Mouse (Mus musculus) intestine, embryonic 16.5 days (tissue): ENCODE measurements around the gene Eme2. TPM values are rescaled to one million over a fixed set of nuclear protein-coding genes. Genes with fewer than 3 reads are reported as not detected.
A peak's percentile ranks its signal among the peaks of the same experiment; 100 is the strongest.

Experiments used
- ATAC-seq: fragments of 200-750 bp; cut with Nextera tagmentation; 2 replicates; pipeline ENCODE4 v1.8.0; 2017; ENCODE audit warnings: moderate TSS enrichment, moderate library complexity
- H3K27ac ChIP-seq: fragments of 300-500 bp; sonication (generic); 2 replicates; pipeline ENCODE4 v1.5.1; 2014; ENCODE audit warnings: mild to moderate bottlenecking, low read length
- H3K27me3 ChIP-seq: fragments of 300-500 bp; sonication (generic); replicated peaks from 2 replicates; pipeline ENCODE4 v1.6.1; 2014; ENCODE audit warnings: low read length, control low read depth, mixed read lengths; ENCODE audit not compliant: control insufficient read depth, insufficient read depth
- H3K36me3 ChIP-seq: fragments of 300-500 bp; sonication (generic); 2 replicates; pipeline ENCODE4 v1.6.1; 2014; ENCODE audit warnings: low read length, control low read depth; ENCODE audit not compliant: control insufficient read depth, insufficient read depth
- H3K4me1 ChIP-seq: fragments of 300-500 bp; sonication (generic); 2 replicates; pipeline ENCODE4 v1.6.1; 2014; ENCODE audit warnings: low read length, control low read depth, mixed read lengths; ENCODE audit not compliant: control insufficient read depth, insufficient read depth
- H3K4me2 ChIP-seq: fragments of 300-500 bp; sonication (generic); 2 replicates; pipeline ENCODE4 v1.6.1; 2014; ENCODE audit warnings: low read depth, low read length, control low read depth
- H3K4me3 ChIP-seq: fragments of 300-500 bp; sonication (generic); 2 replicates; pipeline ENCODE4 v1.5.1; 2014; ENCODE audit warnings: mild to moderate bottlenecking, low read length
- H3K9ac ChIP-seq: fragments of 300-500 bp; sonication (generic); 2 replicates; pipeline ENCODE4 v1.6.1; 2014; ENCODE audit warnings: low read depth, low read length
- H3K9me3 ChIP-seq: fragments of 300-500 bp; sonication (generic); 2 replicates; pipeline ENCODE4 v1.6.1; 2016; ENCODE audit warnings: low read length, control low read depth; ENCODE audit not compliant: control insufficient read depth
- WGBS: fragments of 180-500 bp; shearing (Covaris S2); extraction: QIAGEN DNeasy Blood & Tissue Kit; methylation state at CpG from one replicate; pipeline ENCODE4 v1.1.7; 2014; 5-methylcytosine and 5-hydroxymethylcytosine counted together
- polyA plus RNA-seq: library from polyadenylated mRNA; unstranded; fragments of >200 nt; fragmentation: Nextera tagmentation; extraction: Ambion mirVana; gene quantifications from 2 replicates; pipeline ENCODE4 v1.2.1, GENCODE M21; 2015

Gene Eme2
- polyA plus RNA-seq, 1 experiment from 2014 or later: 33.0 TPM

GRCm38 (mm10) chr17:24891321-24891720 lies 3.6 kb downstream of the Eme2 start:
- no peak for ATAC-seq
- Histone ChIP-seq H3K9me3 (no peaks in the 10 kb centered on the region), H3K4me2 (no peak overlapping the region), H3K27ac (no peak overlapping the region), H3K4me1 (peaks cover 25% of the 10 kb centered on the region), H3K9ac (no peak overlapping the region), H3K27me3 (no peaks in the 10 kb centered on the region), H3K36me3 (peaks cover 28% of the 10 kb centered on the region), H3K4me3 (no peak overlapping the region)
- WGBS: 87% methylated on average over 13 of the region's 13 CpGs

- Histone ChIP-seq H3K27ac (no peak overlapping the region), H3K9ac (0 out of 2 replicates have a peak overlapping the region, but pooled peaks have one; percentile 3), H3K4me3 (no peak overlapping the region), H3K4me2 (no peak overlapping the region), H3K36me3 (peaks cover 28% of the 10 kb centered on the region), H3K9me3 (no peaks in the 10 kb centered on the region), H3K27me3 (no peaks in the 10 kb centered on the region), H3K4me1 (peaks cover 21% of the 10 kb centered on the region)
- WGBS: 87% methylated on average over 19 of the region's 19 CpGs
- ATAC-seq: no peak
Observed at GRCm38 (mm10) chr17:24890151-24891092, 4.5 kb downstream of the Eme2 start.

GRCm38 (mm10) chr17:24888862-24889261 lies 6.0 kb downstream of the Eme2 start:
- Histone ChIP-seq H3K27me3 (no peaks in the 10 kb centered on the region), H3K4me2 (no peak overlapping the region), H3K9ac (no peak overlapping the region), H3K4me1 (peaks cover 24% of the 10 kb centered on the region), H3K36me3 (peaks cover 28% of the 10 kb centered on the region), H3K9me3 (no peaks in the 10 kb centered on the region), H3K27ac (no peak overlapping the region), H3K4me3 (no peak overlapping the region)
- WGBS: 79% methylated on average over 3 of the region's 3 CpGs
- no peak for ATAC-seq

- Histone ChIP-seq H3K27me3 (no peaks in the 10 kb centered on the region), H3K9ac (peak overlapping the region; percentile 88), H3K36me3 (peaks cover 21% of the 10 kb centered on the region; the same call in 1 of the 2 replicates), H3K27ac (no peak overlapping the region), H3K4me3 (peak overlapping the region; percentile 90), H3K4me2 (peak overlapping the region; percentile 95), H3K9me3 (no peaks in the 10 kb centered on the region), H3K4me1 (peaks cover 20% of the 10 kb centered on the region)
- 60% methylated on average over 18 of the region's 18 CpGs for WGBS
- ATAC-seq: no peak
Observed at GRCm38 (mm10) chr17:24887291-24888080, 7.4 kb downstream of the Eme2 start.

- Histone ChIP-seq H3K9ac (peak overlapping the region; percentile 88), H3K4me2 (peak overlapping the region; percentile 95), H3K27me3 (no peaks in the 10 kb centered on the region), H3K36me3 (peaks cover 16% of the 10 kb centered on the region; the same call in 1 of the 2 replicates), H3K27ac (peak overlapping the region; percentile 20; the same call in 1 of the 2 replicates), H3K4me3 (peak overlapping the region; percentile 90), H3K9me3 (no peaks in the 10 kb centered on the region), H3K4me1 (peaks cover 20% of the 10 kb centered on the region)
- WGBS: under 1% methylated on average over 18 of the region's 18 CpGs
- peak; percentile 23 for ATAC-seq
Observed at GRCm38 (mm10) chr17:24886932-24887271, 8.0 kb downstream of the Eme2 start.

- H3K4me2 ChIP-seq: peak within 1 kb of the TSS; percentile 95
- peak; percentile 97 for ATAC-seq
- peaks cover 20% of the 10 kb centered on the region for H3K4me1 ChIP-seq
- peak within 1 kb of the TSS; percentile 88 for H3K9ac ChIP-seq
- H3K36me3 ChIP-seq: peaks cover 14% of the 10 kb centered on the region; the same call in 1 of the 2 replicates
- no peaks in the 10 kb centered on the region for H3K9me3 ChIP-seq
- WGBS: under 1% methylated on average over 69 of the region's 69 CpGs
- H3K27ac ChIP-seq: peak within 1 kb of the TSS; percentile 20; the same call in 1 of the 2 replicates
- peak within 1 kb of the TSS; percentile 90 for H3K4me3 ChIP-seq
- no peaks in the 10 kb centered on the region for H3K27me3 ChIP-seq
Observed at GRCm38 (mm10) chr17:24886134-24886931, 8.6 kb downstream of the Eme2 start, which contains the start of the genes Nubp2 and Spsb3. Gene Nubp2, minus strand, starts transcription at chr17:24886349. Gene Spsb3, plus strand, starts transcription at chr17:24886643.

- H3K36me3 ChIP-seq: peaks cover 8% of the 10 kb centered on the region; the same call in 1 of the 2 replicates
- ATAC-seq: no peak
- H3K27ac ChIP-seq: no peak overlapping the region
- 24% methylated on average over 22 of the region's 22 CpGs for WGBS
- H3K27me3 ChIP-seq: no peaks in the 10 kb centered on the region
- H3K9ac ChIP-seq: peak overlapping the region; percentile 79
- peak overlapping the region; percentile 88 for H3K4me2 ChIP-seq
- no peaks in the 10 kb centered on the region for H3K9me3 ChIP-seq
- peaks cover 20% of the 10 kb centered on the region for H3K4me1 ChIP-seq
- H3K4me3 ChIP-seq: peak overlapping the region; percentile 85
Observed at GRCm38 (mm10) chr17:24885356-24886133, 9.3 kb downstream of the Eme2 start.

GRCm38 (mm10) chr17:24884391-24884790 lies 10.5 kb downstream of the Eme2 start:
- no peak overlapping the region for H3K9ac ChIP-seq
- H3K27me3 ChIP-seq: no peaks in the 10 kb centered on the region
- no peak overlapping the region for H3K4me2 ChIP-seq
- H3K4me3 ChIP-seq: no peak overlapping the region
- 77% methylated on average over 6 of the region's 6 CpGs for WGBS
- no peak for ATAC-seq
- H3K36me3 ChIP-seq: 0 out of 2 replicates have a peak, but pooled peaks cover 4% of the 10 kb centered on the region
- no peaks in the 10 kb centered on the region for H3K9me3 ChIP-seq
- no peak overlapping the region for H3K27ac ChIP-seq
- H3K4me1 ChIP-seq: peaks cover 20% of the 10 kb centered on the region
